In genomic region chr9:58440614-58441013, GRCm38 (mm10) we compare ENCODE assay signal across 13 mouse cellular contexts. TPM values are rescaled to one million over a fixed set of nuclear protein-coding genes. Genes with fewer than 3 reads are reported as not detected.
DNase-seq lines count a peak whose midpoint lies in the region; ATAC-seq lines count a peak whose summit lies in the region.
"Had no signal": no experiment of that assay in that cellular context is flagged by ENCODE, and none has a peak within 500 bp of the region (broad histone marks: within the 10 kb centered on the region; RNA-seq: fewer than 3 reads in every experiment).

No protein-coding gene starts in this region.

- H3K36me3 ChIP-seq in hindbrain, embryonic 10.5 days = no peaks in the 10 kb centered on the region
- H3K36me3 ChIP-seq in hindbrain, embryonic 14.5 days (replicated peaks; ENCODE audit: control insufficient read depth, insufficient read depth) = no peaks in the 10 kb centered on the region
- H3K36me3 ChIP-seq: embryonic facial prominence, embryonic 12.5 days; neural tube, embryonic 13.5 days had no signal

- H3K4me2 ChIP-seq in hindbrain, embryonic 14.5 days (replicated peaks) = no peak overlapping the region
- H3K4me2 ChIP-seq: embryonic facial prominence, embryonic 12.5 days; lung, embryonic 14.5 days; midbrain, embryonic 11.5 days; neural tube, embryonic 13.5 days had no signal

- no peak for DNase-seq in hindbrain, embryonic 10.5 days (ENCODE audit: low spot score)
- DNase-seq in hindbrain, embryonic 14.5 days (ENCODE audit: low spot score) = no peak
- DNase-seq in cerebellum, adult 8-10 months = peak; percentile 37
- DNase-seq in heart, postnatal 25 days (ENCODE audit: low spot score) = peak; percentile 14
- DNase-seq in spleen, adult 12 weeks (ENCODE audit: low spot score) = no peak
- DNase-seq in urinary bladder, postnatal 4 days (ENCODE audit: low spot score in 2 of 2) = no peak
- DNase-seq: right cerebral cortex, postnatal 14 days had no signal

- peaks cover 59% of the 10 kb centered on the region for H3K4me1 ChIP-seq in hindbrain, embryonic 10.5 days (replicated peaks)
- H3K4me1 ChIP-seq in hindbrain, embryonic 14.5 days (replicated peaks; ENCODE audit: control insufficient read depth, insufficient read depth, low read length) = peaks cover 47% of the 10 kb centered on the region
- H3K4me1 ChIP-seq in brown adipose tissue, adult 24 weeks (ENCODE audit: control insufficient read depth, insufficient read depth, insufficient read length, low read length) = no peaks in the 10 kb centered on the region

- no peak overlapping the region for H3K9ac ChIP-seq in hindbrain, embryonic 14.5 days
- H3K9ac ChIP-seq: embryonic facial prominence, embryonic 12.5 days; lung, embryonic 14.5 days; neural tube, embryonic 13.5 days had no signal

- H3K4me3 ChIP-seq in hindbrain, embryonic 10.5 days = no peak overlapping the region
- H3K4me3 ChIP-seq in hindbrain, embryonic 14.5 days (replicated peaks; ENCODE audit: low read length) = no peak overlapping the region
- H3K4me3 ChIP-seq in brown adipose tissue, adult 24 weeks (ENCODE audit: insufficient read depth, low read depth, low read length) = no peak overlapping the region
- H3K4me3 ChIP-seq: embryonic facial prominence, embryonic 12.5 days; neural tube, embryonic 13.5 days had no signal

- no peak for ATAC-seq in hindbrain, embryonic 14.5 days (ENCODE audit: low FRiP score)

- peaks cover 3% of the 10 kb centered on the region; the same call in 1 of the 2 replicates for H3K27me3 ChIP-seq in hindbrain, embryonic 10.5 days (ENCODE audit: insufficient read depth, poor library complexity, severe bottlenecking)
- no peaks in the 10 kb centered on the region for H3K27me3 ChIP-seq in hindbrain, embryonic 14.5 days (ENCODE audit: control insufficient read depth, insufficient read depth, low read length)
- H3K27me3 ChIP-seq: embryonic facial prominence, embryonic 12.5 days; neural tube, embryonic 13.5 days had no signal

- peak overlapping the region; percentile 0; the same call in 1 of the 2 replicates for H3K27ac ChIP-seq in hindbrain, embryonic 10.5 days
- no peak overlapping the region for H3K27ac ChIP-seq in hindbrain, embryonic 14.5 days
- H3K27ac ChIP-seq in brown adipose tissue, adult 24 weeks (replicated peaks; ENCODE audit: low read depth, low read length) = peak overlapping the region; percentile 34; the same call in 1 of the 2 replicates
- H3K27ac ChIP-seq: embryonic facial prominence, embryonic 12.5 days; neural tube, embryonic 13.5 days; stomach, postnatal 0 days had no signal

- H3K9me3 ChIP-seq in hindbrain, embryonic 10.5 days = no peaks in the 10 kb centered on the region
- H3K9me3 ChIP-seq in hindbrain, embryonic 14.5 days (ENCODE audit: control insufficient read depth, low read length) = no peaks in the 10 kb centered on the region
- H3K9me3 ChIP-seq: embryonic facial prominence, embryonic 12.5 days; neural tube, embryonic 13.5 days had no signal

- intact Hi-C loops in heart, postnatal 25 days (cut with DNase I) = no loop called here

RNA-seq across cellular contexts. Expression of gene Insyn1, which starts 47.8 kb away (rescaled TPM):
- polyA plus RNA-seq in hindbrain, embryonic 10.5 days (2016; fragmentation: Nextera tagmentation; extraction: Ambion mirVana) = 1.1 and 2.1 TPM in 2 replicates
- 15.1 and 16.7 TPM in 2 replicates for polyA plus RNA-seq in hindbrain, embryonic 14.5 days (2014; fragmentation: Nextera tagmentation; extraction: Ambion mirVana)
- 9.5 and 12.1 TPM in 2 replicates for polyA plus RNA-seq in brown adipose tissue, adult 24 weeks (2012; ENCODE audit: insufficient read depth, insufficient read length, missing spikeins)
- 10 to 100 TPM; 14.9 to 15.4 TPM for total RNA-seq in heart, postnatal 25 days (2021)

Comparison
In these comparisons a context has a peak if more than half of its experiments do, and no peak if none do; other contexts are left out.
1. DNase-seq: peak in cerebellum, adult 8-10 months (single experiment) and heart, postnatal 25 days (single experiment); none in hindbrain, embryonic 10.5 days (single experiment), hindbrain, embryonic 14.5 days (single experiment), spleen, adult 12 weeks (single experiment) and urinary bladder, postnatal 4 days (0 of 2).